Mouse (Mus musculus): Measurements from ENCODE around the gene Sorcs3.

DNA sequence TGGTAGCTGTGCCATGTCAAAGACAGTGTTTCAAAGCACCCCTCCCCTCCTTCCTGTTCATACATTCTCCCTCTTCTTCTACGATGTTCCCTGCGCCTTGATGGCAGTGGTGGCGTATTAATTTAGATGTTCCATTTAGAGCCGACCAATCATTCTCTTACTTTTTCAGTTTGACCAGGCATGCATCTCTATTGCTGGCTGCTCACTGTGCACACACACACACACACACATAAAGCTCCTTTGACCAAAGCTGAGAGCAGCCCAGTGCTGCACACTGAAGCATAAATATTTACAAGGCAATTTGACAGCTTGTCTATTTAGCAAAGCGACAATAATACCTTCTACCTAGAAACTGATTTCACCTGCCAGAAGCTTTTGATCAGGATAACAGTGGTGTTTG, 371.3 kb downstream of the Sorcs3 start:
- TF ChIP-seq CTCF (conservative IDR thresholded peaks at IDR 0.05; ENCODE audit: low read length) (no peak), POU5F1 (IDR thresholded peaks at IDR 0.05; ENCODE audit: borderline replicate concordance, low read length) (no peak), NANOG (IDR thresholded peaks at IDR 0.05; ENCODE audit: borderline replicate concordance, low read length) (no peak)
